Comparison of ENCODE assay signal across 12 mouse cellular contexts in genomic region chr2:146898977-146899376, GRCm38 (mm10). TPM values are rescaled to one million over a fixed set of nuclear protein-coding genes. Genes with fewer than 3 reads are reported as not detected.
DNase-seq lines count a peak whose midpoint lies in the region; ATAC-seq and TF ChIP-seq lines count a peak whose summit lies in the region.
"Had no signal": no experiment of that assay in that cellular context is flagged by ENCODE, and none has a peak within 500 bp of the region (broad histone marks: within the 10 kb centered on the region; RNA-seq: fewer than 3 reads in every experiment).

No protein-coding gene starts in this region.

- DNase-seq in heart, postnatal 0 days (ENCODE audit: low spot score), result no peak
- DNase-seq in midbrain, embryonic 14.5 days, result peak; percentile 9
- no peak for DNase-seq in Patski (ENCODE audit: low read depth, low spot score)
- no peak for DNase-seq in left cerebral cortex, postnatal 10 days (ENCODE audit: extremely low spot score in 1 of 2, low spot score in 2 of 2)
- DNase-seq: adrenal gland, postnatal 10 days; cerebellum, adult 8-10 months had no signal

- no peak overlapping the region for H3K4me2 ChIP-seq in heart, postnatal 0 days (ENCODE audit: low read depth, low read length)
- no peak overlapping the region for H3K4me2 ChIP-seq in heart, embryonic 11.5 days
- H3K4me2 ChIP-seq in midbrain, embryonic 14.5 days (ENCODE audit: low read length), result no peak overlapping the region
- no peak overlapping the region for H3K4me2 ChIP-seq in midbrain, embryonic 15.5 days
- no peak overlapping the region for H3K4me2 ChIP-seq in neural tube, embryonic 15.5 days
- H3K4me2 ChIP-seq: midbrain, embryonic 13.5 days; stomach, embryonic 15.5 days had no signal

- in situ Hi-C loops in Patski (cut with MboI; ENCODE audit: low pct_unique_long_range_greater_than_20kb), result no loop called here

- H3K9ac ChIP-seq in heart, postnatal 0 days (replicated peaks; ENCODE audit: low read depth, low read length), result no peak overlapping the region
- H3K9ac ChIP-seq in heart, embryonic 11.5 days (ENCODE audit: low read depth, low read length), result no peak overlapping the region
- H3K9ac ChIP-seq in midbrain, embryonic 14.5 days (replicated peaks; ENCODE audit: low read length), result no peak overlapping the region
- H3K9ac ChIP-seq in midbrain, embryonic 15.5 days, result no peak overlapping the region
- no peak overlapping the region for H3K9ac ChIP-seq in neural tube, embryonic 15.5 days (replicated peaks)
- H3K9ac ChIP-seq: midbrain, embryonic 13.5 days; stomach, embryonic 15.5 days had no signal

- no peak for ATAC-seq in heart, postnatal 0 days (ENCODE audit: insufficient read depth, low read depth)
- no peak for ATAC-seq in heart, embryonic 11.5 days (replicated peaks; ENCODE audit: insufficient number of reproducible peaks, low FRiP score, low TSS enrichment)
- ATAC-seq in midbrain, embryonic 14.5 days (ENCODE audit: low FRiP score, low TSS enrichment), result no peak
- ATAC-seq in midbrain, embryonic 15.5 days (replicated peaks), result no peak
- no peak for ATAC-seq in Patski
- ATAC-seq in megakaryocyte progenitor cell, adult 5-6 weeks (replicated peaks; ENCODE audit: poor library complexity), result peak; percentile 78
- no peak for ATAC-seq in neural tube, embryonic 15.5 days (ENCODE audit: low FRiP score)
- ATAC-seq: midbrain, embryonic 13.5 days had no signal

- CTCF ChIA-PET in Patski (lab: Charles Lee), result interaction anchor here (1.0 kb wide), 1 partner anchor 26 kb away, joined by 3 read pairs; no protein-coding TSS in a partner anchor

- no peaks in the 10 kb centered on the region for H3K36me3 ChIP-seq in heart, postnatal 0 days (replicated peaks; ENCODE audit: control insufficient read depth, insufficient read depth, low read length)
- H3K36me3 ChIP-seq in heart, embryonic 11.5 days (ENCODE audit: control insufficient read depth, insufficient read depth, low read length), result no peaks in the 10 kb centered on the region
- H3K36me3 ChIP-seq in midbrain, embryonic 14.5 days (ENCODE audit: control insufficient read depth, insufficient read depth, low read length), result no peaks in the 10 kb centered on the region
- H3K36me3 ChIP-seq in midbrain, embryonic 15.5 days (replicated peaks), result no peaks in the 10 kb centered on the region
- H3K36me3 ChIP-seq in neural tube, embryonic 15.5 days, result no peaks in the 10 kb centered on the region
- H3K36me3 ChIP-seq: stomach, embryonic 15.5 days had no signal

- peak; percentile 45 for TF ChIP-seq CTCF in heart, postnatal 0 days (IDR thresholded peaks at IDR 0.05; ENCODE audit: low read depth)
- peak; percentile 64 for TF ChIP-seq CTCF in Patski (IDR thresholded peaks at IDR 0.05)

- no peaks in the 10 kb centered on the region for H3K27me3 ChIP-seq in heart, postnatal 0 days (ENCODE audit: control insufficient read depth, insufficient read depth, low read length)
- H3K27me3 ChIP-seq in heart, embryonic 11.5 days (ENCODE audit: control insufficient read depth, insufficient read depth, low read length), result no peaks in the 10 kb centered on the region
- no peaks in the 10 kb centered on the region for H3K27me3 ChIP-seq in midbrain, embryonic 14.5 days (ENCODE audit: control insufficient read depth, insufficient read depth, low read length)
- no peaks in the 10 kb centered on the region for H3K27me3 ChIP-seq in midbrain, embryonic 15.5 days (replicated peaks)
- H3K27me3 ChIP-seq in Patski, result no peaks in the 10 kb centered on the region
- no peaks in the 10 kb centered on the region for H3K27me3 ChIP-seq in neural tube, embryonic 15.5 days (replicated peaks)
- H3K27me3 ChIP-seq: midbrain, embryonic 13.5 days; stomach, embryonic 15.5 days had no signal

- H3K9me3 ChIP-seq in heart, postnatal 0 days (replicated peaks; ENCODE audit: control insufficient read depth, low read length), result no peaks in the 10 kb centered on the region
- H3K9me3 ChIP-seq in heart, embryonic 11.5 days (replicated peaks; ENCODE audit: control insufficient read depth, low read length), result no peaks in the 10 kb centered on the region
- H3K9me3 ChIP-seq in midbrain, embryonic 14.5 days (ENCODE audit: control insufficient read depth, low read length), result no peaks in the 10 kb centered on the region
- H3K9me3 ChIP-seq in midbrain, embryonic 15.5 days, result no peaks in the 10 kb centered on the region
- no peaks in the 10 kb centered on the region for H3K9me3 ChIP-seq in neural tube, embryonic 15.5 days (replicated peaks)
- H3K9me3 ChIP-seq: midbrain, embryonic 13.5 days; stomach, embryonic 15.5 days had no signal

- H3K4me3 ChIP-seq in heart, postnatal 0 days (ENCODE audit: low read depth, low read length), result no peak overlapping the region
- H3K4me3 ChIP-seq in heart, embryonic 11.5 days (ENCODE audit: low read depth, low read length), result no peak overlapping the region
- no peak overlapping the region for H3K4me3 ChIP-seq in midbrain, embryonic 14.5 days (replicated peaks; ENCODE audit: low read depth, low read length)
- H3K4me3 ChIP-seq in midbrain, embryonic 15.5 days, result no peak overlapping the region
- no peak overlapping the region for H3K4me3 ChIP-seq in neural tube, embryonic 15.5 days (replicated peaks)
- H3K4me3 ChIP-seq: midbrain, embryonic 13.5 days; stomach, embryonic 15.5 days had no signal

- TF ChIP-seq EP300 in heart, postnatal 0 days (IDR thresholded peaks at IDR 0.05; ENCODE audit: low read depth), result no peak

- POLR2A ChIA-PET in Patski (lab: Charles Lee), result no interaction called here

- no peaks in the 10 kb centered on the region for H3K4me1 ChIP-seq in heart, postnatal 0 days (ENCODE audit: control insufficient read depth, insufficient read depth)
- H3K4me1 ChIP-seq in heart, embryonic 11.5 days (ENCODE audit: control insufficient read depth, insufficient read depth, low read length), result no peaks in the 10 kb centered on the region
- H3K4me1 ChIP-seq in midbrain, embryonic 14.5 days (ENCODE audit: control insufficient read depth, insufficient read depth, low read length), result no peaks in the 10 kb centered on the region
- H3K4me1 ChIP-seq in midbrain, embryonic 15.5 days, result no peaks in the 10 kb centered on the region
- no peaks in the 10 kb centered on the region for H3K4me1 ChIP-seq in neural tube, embryonic 15.5 days
- H3K4me1 ChIP-seq: midbrain, embryonic 13.5 days; stomach, embryonic 15.5 days had no signal

- intact Hi-C loops in left cerebral cortex, postnatal 10 days (cut with DNase I), result no loop called here

- H3K27ac ChIP-seq in heart, postnatal 0 days (ENCODE audit: low read depth), result no peak overlapping the region
- no peak overlapping the region for H3K27ac ChIP-seq in heart, embryonic 11.5 days (ENCODE audit: low read depth, low read length)
- no peak overlapping the region for H3K27ac ChIP-seq in midbrain, embryonic 14.5 days (replicated peaks; ENCODE audit: low read depth, low read length)
- no peak overlapping the region for H3K27ac ChIP-seq in midbrain, embryonic 15.5 days
- no peak overlapping the region for H3K27ac ChIP-seq in neural tube, embryonic 15.5 days (replicated peaks)
- H3K27ac ChIP-seq: midbrain, embryonic 13.5 days; stomach, embryonic 15.5 days had no signal

RNA-seq across cellular contexts. Expression of gene Kiz, which starts 43.3 kb away (rescaled TPM):
- 14.5 and 24.3 TPM in 2 replicates for total RNA-seq in heart, postnatal 0 days (2014; rRNA removed; ENCODE audit: low replicate concordance)
- 29.7 and 32.2 TPM in 2 replicates for polyA plus RNA-seq in heart, postnatal 0 days (2015; fragmentation: Nextera tagmentation; extraction: Ambion mirVana)
- polyA plus RNA-seq in heart, embryonic 11.5 days (2014; fragmentation: Nextera tagmentation; extraction: Ambion mirVana), result 20.9 and 22.1 TPM in 2 replicates
- polyA plus RNA-seq in midbrain, embryonic 14.5 days (2014; fragmentation: Nextera tagmentation; extraction: Ambion mirVana), result 22.0 and 34.3 TPM in 2 replicates
- polyA plus RNA-seq in midbrain, embryonic 15.5 days (2015; fragmentation: Nextera tagmentation; extraction: Ambion mirVana), result 28.2 and 30.4 TPM in 2 replicates
- 50.6 TPM for polyA plus RNA-seq in Patski (2021)
- total RNA-seq in megakaryocyte progenitor cell, adult 5-6 weeks (2015), result 22.6 and 35.2 TPM in 2 replicates
- 21.2 and 34.6 TPM in 2 replicates for total RNA-seq in megakaryocyte progenitor cell, adult 5-6 weeks (2017)
- 25.3 and 28.2 TPM in 2 replicates for polyA plus RNA-seq in neural tube, embryonic 15.5 days (2015; fragmentation: Nextera tagmentation; extraction: Ambion mirVana)
- total RNA-seq in left cerebral cortex, postnatal 10 days (2021), result 10 to 100 TPM; 10.9 to 11.3 TPM
